Mouse (Mus musculus) T-helper 2 cell (primary cell): ENCODE results near the gene Susd2.

Experiments used
- in situ Hi-C: fragments of 300-600 bp; cut with MboI, MseI; formaldehyde crosslinking; loops from one replicate; pipeline ENCODE4 v1.15.1; 2025; ENCODE audit warnings: high pct_unique_total_duplicates

Gene Susd2

GRCm38 (mm10) chr10:75632633-75633032 is 11.2 kb downstream of the Susd2 start:
- in situ Hi-C loops = loop anchor here (25.0 kb wide), 1 partner anchor 1105 kb away; the partner anchor contains the start of gene Col6a1

DNA sequence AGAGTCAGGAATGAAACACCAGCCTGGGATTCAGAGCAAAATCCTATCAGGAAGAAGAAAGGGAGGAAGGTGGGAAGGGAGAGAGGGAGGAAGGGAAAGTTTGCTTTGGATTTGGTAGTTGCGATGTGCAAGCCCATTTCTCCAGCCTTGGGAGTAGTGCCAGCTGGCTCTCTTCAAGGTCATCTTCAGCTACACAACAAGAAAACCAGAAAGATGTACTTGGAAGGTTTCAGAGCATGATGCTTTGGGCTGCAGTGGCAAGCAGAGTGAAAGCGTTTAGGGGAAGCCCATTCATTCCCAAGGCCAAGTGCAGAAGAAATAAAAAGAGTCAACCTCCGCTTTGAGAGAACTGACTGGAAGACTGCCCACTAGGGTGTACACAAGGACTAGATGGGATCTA is 16.3 kb downstream of the Susd2 start:
- in situ Hi-C loops = loop anchor here (25.0 kb wide), 1 partner anchor 1110 kb away; the partner anchor contains the start of gene Col6a1

GRCm38 (mm10) chr10:75626991-75627390 is 16.8 kb downstream of the Susd2 start:
- in situ Hi-C loops = loop anchor here (25.0 kb wide), 1 partner anchor 1110 kb away; the partner anchor contains the start of gene Col6a1

DNA sequence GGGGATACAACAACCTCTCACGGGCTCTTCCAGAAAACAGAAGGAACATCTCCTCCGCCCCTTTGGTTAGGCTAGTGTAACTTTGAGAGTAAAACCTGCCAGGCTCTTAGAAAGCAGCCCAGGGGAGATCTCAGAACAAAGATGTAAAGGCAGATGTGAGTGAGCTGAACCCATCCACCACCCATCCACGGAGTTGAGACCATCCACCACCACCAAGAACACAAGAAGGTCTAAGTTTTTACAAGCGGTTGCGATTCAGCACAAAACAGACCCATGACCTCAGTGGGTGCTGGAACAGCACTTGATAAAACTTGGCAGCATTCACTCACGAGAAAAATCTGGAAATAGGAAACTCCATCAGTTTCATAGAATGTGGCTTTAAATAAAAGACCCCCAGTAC is 17.9 kb downstream of the Susd2 start:
- in situ Hi-C loops = loop anchor here (25.0 kb wide), 1 partner anchor 1111 kb away; the partner anchor contains the start of gene Col6a1

GRCm38 (mm10) chr10:75620818-75621217 is 23.0 kb downstream of the Susd2 start:
- in situ Hi-C loops = no loop called here

DNA sequence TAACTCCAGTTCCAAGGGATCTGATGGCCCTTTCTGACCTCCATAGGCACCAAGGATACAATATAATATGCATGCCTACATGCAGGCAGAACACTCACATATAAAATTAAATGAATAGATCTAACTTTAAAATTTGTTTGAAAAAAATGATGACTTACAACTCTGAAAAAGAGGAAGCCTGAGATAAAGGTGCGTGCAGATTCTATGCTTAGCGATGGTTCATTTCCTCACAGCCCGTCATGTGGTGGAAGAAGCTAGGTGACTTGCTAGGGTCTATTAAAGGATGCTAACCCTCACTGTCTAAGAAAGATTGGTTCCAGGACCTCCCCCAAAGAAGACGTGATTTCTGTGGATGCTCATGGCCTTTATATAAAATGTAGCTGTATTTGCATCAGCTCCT is 27.8 kb downstream of the Susd2 start:
- in situ Hi-C loops = no loop called here

DNA sequence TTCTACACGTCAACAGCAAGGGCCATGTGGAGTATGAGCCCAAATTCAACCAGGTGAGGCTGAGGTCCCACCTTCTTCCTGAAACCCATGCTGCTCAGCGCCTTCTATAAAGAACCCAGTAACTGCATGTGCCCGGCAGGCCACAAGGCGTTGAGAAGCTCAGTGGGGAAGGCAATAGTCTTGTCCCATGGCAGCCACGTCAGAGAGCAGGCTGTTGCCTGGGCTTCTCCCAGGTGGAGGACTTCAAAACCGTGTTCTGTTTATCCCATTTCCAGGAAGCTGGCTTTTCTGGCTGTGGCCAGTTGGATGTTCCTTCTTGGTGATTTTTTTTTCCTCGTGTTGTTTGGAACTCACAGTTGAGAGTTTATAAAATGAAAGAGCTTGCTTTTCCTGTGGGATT is 33.3 kb downstream of the Susd2 start:
- in situ Hi-C loops = no loop called here

- in situ Hi-C loops = no loop called here
These were observed 34.8 kb downstream of the Susd2 start for GRCm38 (mm10) chr10:75608975-75609374.

DNA sequence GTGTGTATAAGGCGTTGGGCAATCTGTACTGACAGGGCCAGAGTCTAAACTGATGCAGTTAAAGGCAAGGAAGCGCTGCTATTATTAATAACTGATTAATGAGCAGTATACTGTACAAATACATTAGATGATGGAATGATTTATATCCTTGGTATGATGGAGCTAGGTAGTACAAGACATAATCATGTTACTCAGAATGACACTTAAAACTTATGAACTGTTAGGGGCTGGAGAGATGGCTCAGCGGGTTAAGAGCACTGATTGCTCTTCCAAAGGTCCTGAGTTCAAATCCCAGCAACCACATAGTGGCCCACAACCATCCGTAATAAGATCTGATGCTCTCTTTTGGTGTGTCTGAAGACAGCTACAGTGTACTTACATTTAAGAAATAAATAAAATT is 36.6 kb downstream of the Susd2 start:
- in situ Hi-C loops = no loop called here

DNA sequence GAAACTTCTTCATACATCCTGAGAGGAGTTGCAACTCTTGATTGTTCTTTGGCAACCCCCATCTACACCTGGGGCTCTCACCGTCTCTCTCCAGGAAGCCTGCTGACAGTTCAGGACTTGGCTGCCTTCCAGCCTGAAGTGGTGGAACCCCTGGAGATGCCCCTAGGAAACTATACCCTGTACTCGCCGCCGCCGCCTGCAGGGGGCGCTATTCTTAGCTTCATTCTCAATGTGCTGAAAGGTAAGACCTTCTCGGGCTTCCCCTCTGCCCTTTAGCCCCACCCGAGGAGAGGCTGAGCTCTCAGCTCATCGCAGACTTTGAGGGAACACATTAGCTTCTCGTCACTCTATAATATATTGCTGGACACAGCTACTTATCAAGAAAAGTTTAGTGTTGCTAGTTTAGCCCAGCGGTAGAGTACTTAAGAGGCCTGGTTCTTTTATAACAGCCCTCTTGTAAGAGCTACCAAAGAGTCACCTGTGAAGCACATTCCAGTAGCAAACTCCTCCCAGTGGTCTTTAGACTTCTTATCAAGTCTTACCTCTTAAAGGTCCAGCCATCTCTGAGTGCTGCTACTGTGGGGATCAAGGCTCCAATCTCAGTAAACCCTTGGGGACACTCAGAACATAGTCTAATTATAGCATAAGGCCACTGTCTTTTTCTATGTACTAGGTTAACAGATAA is 38.5 kb downstream of the Susd2 start:
- in situ Hi-C loops = no loop called here

- in situ Hi-C loops = no loop called here
These were observed 43.5 kb downstream of the Susd2 start for GRCm38 (mm10) chr10:75600189-75600730.

- in situ Hi-C loops = no loop called here
These were observed 47.8 kb downstream of the Susd2 start for GRCm38 (mm10) chr10:75595981-75596380.

DNA sequence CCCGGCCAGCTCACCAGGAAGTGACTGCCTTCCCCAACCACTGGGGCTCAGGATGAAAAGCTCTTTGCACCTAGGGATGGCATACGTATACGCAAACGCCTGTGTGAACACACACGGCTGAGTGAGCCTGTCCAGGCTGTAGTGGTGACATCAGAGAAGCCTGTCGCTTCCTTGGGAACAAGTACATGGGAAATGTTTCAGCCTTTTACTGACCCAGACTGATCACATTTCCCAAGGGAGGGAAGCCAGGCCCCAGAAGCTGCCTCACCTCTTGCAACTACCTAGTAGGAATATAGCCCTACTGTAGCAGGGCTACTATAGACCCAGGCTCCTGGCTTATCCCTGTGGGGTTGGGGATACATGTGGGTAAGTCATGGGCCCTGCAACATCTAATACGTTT is 51.2 kb downstream of the Susd2 start:
- in situ Hi-C loops = no loop called here

- in situ Hi-C loops = no loop called here
These were observed 52.5 kb downstream of the Susd2 start for GRCm38 (mm10) chr10:75591211-75591894.

- in situ Hi-C loops = loop anchor here (5.0 kb wide), 2 partner anchors 48 to 358 kb away; no protein-coding TSS in a partner anchor
These were observed 54.2 kb downstream of the Susd2 start for GRCm38 (mm10) chr10:75589651-75590050.

DNA sequence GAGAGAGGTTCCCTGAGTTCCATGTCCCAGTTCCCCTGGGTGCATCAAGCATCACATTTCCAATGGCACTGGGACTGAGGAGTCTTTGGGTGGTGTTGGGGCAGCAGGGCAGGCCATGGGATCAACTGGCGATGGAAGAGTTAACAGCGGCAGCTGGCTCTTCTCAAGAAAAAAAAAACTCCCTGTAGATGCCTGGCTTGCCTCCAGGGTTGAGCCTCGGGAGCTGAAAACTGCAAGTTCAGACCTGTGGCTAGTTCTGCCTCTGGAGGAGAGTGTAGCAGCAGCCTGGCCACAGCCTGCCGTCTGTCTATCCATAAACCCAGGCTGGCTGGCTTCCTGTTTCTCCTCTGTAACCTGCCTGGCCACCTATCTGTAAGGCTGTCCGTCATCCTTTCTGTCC is 54.7 kb downstream of the Susd2 start, which contains the start of gene Ggt5:
TSS of gene Ggt5 (plus strand) at position 212 of the 400 bp plus-strand sequence.
- in situ Hi-C loops = loop anchor here (5.0 kb wide), 2 partner anchors 48 to 358 kb away; no protein-coding TSS in a partner anchor

DNA sequence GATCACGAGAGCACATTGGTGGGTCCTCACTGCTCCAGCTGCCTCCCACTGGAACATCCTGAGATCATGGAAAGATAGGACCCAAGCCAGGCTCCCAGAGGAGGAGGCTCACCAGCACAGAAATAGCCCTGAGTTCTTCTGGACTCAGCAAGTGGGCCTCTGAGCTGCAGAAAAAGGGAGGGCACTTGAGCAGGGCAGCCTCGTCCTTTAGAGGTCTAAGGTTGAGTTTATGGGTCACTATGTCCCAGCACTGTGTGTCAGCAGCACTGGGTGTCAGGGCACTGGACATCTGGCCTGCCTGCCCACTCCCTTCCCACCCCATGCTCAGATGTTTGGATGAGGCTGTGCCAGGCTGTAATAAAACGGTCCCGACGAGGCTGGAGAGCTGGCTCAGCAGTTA is 55.5 kb downstream of the Susd2 start:
- in situ Hi-C loops = loop anchor here (5.0 kb wide), 2 partner anchors 49 to 359 kb away; no protein-coding TSS in a partner anchor

DNA sequence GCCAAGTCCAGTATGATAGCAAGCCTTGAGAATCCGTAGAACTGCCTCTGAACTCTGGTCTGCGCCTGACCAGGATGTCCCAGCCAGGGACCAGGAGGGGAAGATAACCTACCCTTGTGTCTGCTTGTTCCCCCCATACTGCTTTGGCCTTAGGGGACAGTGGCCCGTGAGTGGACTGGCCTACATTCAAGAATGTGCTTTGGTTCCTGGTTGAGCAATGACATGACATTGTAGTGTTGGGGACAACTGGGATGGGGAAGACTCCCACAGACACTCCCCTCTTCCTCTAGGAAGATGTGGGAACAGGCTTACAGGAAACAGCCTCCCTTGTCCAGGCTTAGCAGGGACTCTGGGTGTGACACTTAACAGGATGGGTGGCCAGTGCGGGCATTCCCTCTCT is 56.0 kb downstream of the Susd2 start:
- in situ Hi-C loops = loop anchor here (5.0 kb wide), 2 partner anchors 50 to 360 kb away; no protein-coding TSS in a partner anchor
